Mouse (Mus musculus) olfactory bulb, adult 2 months (tissue): ENCODE measurements around the gene Sema7a.

Source experiments
- CTCF ChIP-seq: fragments of 200-500 bp; IDR thresholded peaks from 2 replicates; pipeline ENCODE4 v1.5.1; 2012; ENCODE audit warnings: low read depth, mild to moderate bottlenecking, low read length, moderate library complexity; ENCODE audit not compliant: insufficient read depth
- POLR2A ChIP-seq: fragments of 200-500 bp; IDR thresholded peaks from 2 replicates; pipeline ENCODE4 v1.6.1; 2012; ENCODE audit warnings: mild to moderate bottlenecking, low read depth, low read length, moderate library complexity; ENCODE audit not compliant: insufficient read depth

DNA sequence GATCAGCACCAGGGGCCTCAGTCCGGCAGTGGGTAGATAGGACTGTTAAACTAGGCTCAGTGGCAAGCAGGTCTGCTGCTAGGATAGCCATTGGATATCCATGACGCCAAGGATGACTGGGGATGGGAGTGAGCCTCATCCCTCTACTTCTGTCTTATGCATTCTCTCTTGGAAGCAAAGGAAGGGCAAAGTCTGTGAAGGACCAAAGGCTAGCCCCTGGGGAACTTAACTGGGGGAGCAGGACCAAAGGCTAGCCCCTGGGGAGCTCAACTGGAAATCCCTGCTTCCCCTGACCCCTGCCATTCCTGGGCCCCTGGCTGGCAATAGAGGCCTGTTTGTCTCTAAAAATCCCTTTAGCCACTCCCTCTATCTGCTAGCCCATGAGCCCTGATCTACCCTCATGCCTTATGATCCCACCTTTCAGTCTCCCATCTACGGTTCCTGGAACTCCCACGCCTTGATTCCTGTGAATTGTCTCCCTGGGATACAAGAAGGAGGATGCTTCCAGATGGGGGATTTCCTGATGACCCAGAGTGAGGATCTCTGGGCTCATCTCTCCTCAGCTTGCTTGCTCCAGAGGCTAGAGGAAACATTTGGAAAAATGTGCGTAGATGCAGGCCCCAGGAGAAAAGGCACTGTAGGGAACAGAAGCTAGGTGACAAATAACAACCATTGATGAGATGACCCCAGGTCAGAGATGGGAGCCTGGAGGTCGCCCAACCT is 24.8 kb downstream of the Sema7a start:
- TF ChIP-seq CTCF = no peak
- TF ChIP-seq POLR2A = no peak
